ENCODE assay signal across 15 mouse cellular contexts in genomic region chr6:50008869-50009268, GRCm38 (mm10).
DNase-seq lines count a peak whose midpoint lies in the region; ATAC-seq lines count a peak whose summit lies in the region.
"Had no signal": no experiment of that assay in that cellular context is flagged by ENCODE, and none has a peak within 500 bp of the region (broad histone marks: within the 10 kb centered on the region; RNA-seq: fewer than 3 reads in every experiment).

No protein-coding gene starts in this region.

- no peaks in the 10 kb centered on the region for H3K9me3 ChIP-seq in intestine, embryonic 14.5 days (ENCODE audit: control insufficient read depth, low read length)
- no peaks in the 10 kb centered on the region for H3K9me3 ChIP-seq in intestine, embryonic 16.5 days (ENCODE audit: control insufficient read depth, low read length)
- no peaks in the 10 kb centered on the region for H3K9me3 ChIP-seq in lung, embryonic 16.5 days (ENCODE audit: control insufficient read depth, low read length)
- H3K9me3 ChIP-seq: embryonic facial prominence, embryonic 15.5 days; hindbrain, embryonic 15.5 days; megakaryocyte, embryonic 14.5 days had no signal

- no peak overlapping the region for H3K27ac ChIP-seq in intestine, embryonic 14.5 days (ENCODE audit: low read depth)
- no peak overlapping the region for H3K27ac ChIP-seq in intestine, embryonic 16.5 days (ENCODE audit: low read length)
- H3K27ac ChIP-seq in lung, embryonic 16.5 days (ENCODE audit: low read length), result peak overlapping the region; percentile 26; the same call in 1 of the 2 replicates
- H3K27ac ChIP-seq: embryonic facial prominence, embryonic 15.5 days; hindbrain, embryonic 15.5 days had no signal

- H3K9ac ChIP-seq in intestine, embryonic 14.5 days (ENCODE audit: low read length), result no peak overlapping the region
- no peak overlapping the region for H3K9ac ChIP-seq in intestine, embryonic 16.5 days (ENCODE audit: low read depth, low read length)
- H3K9ac ChIP-seq in lung, embryonic 16.5 days (ENCODE audit: low read length), result no peak overlapping the region
- H3K9ac ChIP-seq: embryonic facial prominence, embryonic 15.5 days; hindbrain, embryonic 15.5 days had no signal

- no peak overlapping the region for H3K4me3 ChIP-seq in intestine, embryonic 14.5 days (ENCODE audit: low read depth, low read length)
- no peak overlapping the region for H3K4me3 ChIP-seq in intestine, embryonic 16.5 days (ENCODE audit: low read length)
- no peak overlapping the region for H3K4me3 ChIP-seq in lung, embryonic 16.5 days (ENCODE audit: low read length)
- H3K4me3 ChIP-seq: embryonic facial prominence, embryonic 15.5 days; hindbrain, embryonic 15.5 days; megakaryocyte, embryonic 14.5 days had no signal

- H3K4me2 ChIP-seq in intestine, embryonic 14.5 days (ENCODE audit: low read length), result no peak overlapping the region
- H3K4me2 ChIP-seq in intestine, embryonic 16.5 days (ENCODE audit: low read depth, low read length), result no peak overlapping the region
- no peak overlapping the region for H3K4me2 ChIP-seq in lung, embryonic 16.5 days (ENCODE audit: low read depth, low read length)
- H3K4me2 ChIP-seq: embryonic facial prominence, embryonic 15.5 days; hindbrain, embryonic 15.5 days had no signal

- no peaks in the 10 kb centered on the region for H3K36me3 ChIP-seq in intestine, embryonic 14.5 days (ENCODE audit: control insufficient read depth, insufficient read depth, low read length)
- no peaks in the 10 kb centered on the region for H3K36me3 ChIP-seq in intestine, embryonic 16.5 days (ENCODE audit: control insufficient read depth, insufficient read depth, low read length)
- H3K36me3 ChIP-seq in lung, embryonic 16.5 days (ENCODE audit: control insufficient read depth, insufficient read depth, low read length), result no peaks in the 10 kb centered on the region
- H3K36me3 ChIP-seq: embryonic facial prominence, embryonic 15.5 days; hindbrain, embryonic 15.5 days had no signal

- H3K27me3 ChIP-seq in intestine, embryonic 14.5 days (replicated peaks; ENCODE audit: control insufficient read depth, insufficient read depth, low read length), result no peaks in the 10 kb centered on the region
- no peaks in the 10 kb centered on the region for H3K27me3 ChIP-seq in intestine, embryonic 16.5 days (replicated peaks; ENCODE audit: control insufficient read depth, insufficient read depth, low read length)
- H3K27me3 ChIP-seq in lung, embryonic 16.5 days (ENCODE audit: control insufficient read depth, insufficient read depth, low read depth, low read length), result no peaks in the 10 kb centered on the region
- H3K27me3 ChIP-seq: CH12.LX; embryonic facial prominence, embryonic 15.5 days; hindbrain, embryonic 15.5 days had no signal

- ATAC-seq in intestine, embryonic 14.5 days (replicated peaks; ENCODE audit: low FRiP score, low TSS enrichment, low read depth), result no peak
- ATAC-seq in intestine, embryonic 16.5 days, result no peak
- peak; percentile 38; the same call in 1 of the 2 replicates for ATAC-seq in lung, embryonic 16.5 days (ENCODE audit: low read depth)
- ATAC-seq in common myeloid progenitor, adult 5-6 weeks (replicated peaks; ENCODE audit: low read depth, poor library complexity, severe bottlenecking), result peak; percentile 60; the same call in 1 of the 2 replicates
- ATAC-seq in megakaryocyte, adult 5-6 weeks (ENCODE audit: poor library complexity, severe bottlenecking), result peak; percentile 53; the same call in 1 of the 2 replicates
- ATAC-seq in frontal cortex, adult (ENCODE audit: low TSS enrichment), result no peak
- ATAC-seq: midbrain, embryonic 16.5 days had no signal

- peak; percentile 31 for DNase-seq in intestine, embryonic 14.5 days (ENCODE audit: low spot score)
- DNase-seq in lung, postnatal 25 days (ENCODE audit: low spot score), result no peak
- DNase-seq: adrenal gland, postnatal 14 days; cerebellum, adult 9-10 months; layer of hippocampus, adult 9-11 months had no signal

- H3K4me1 ChIP-seq in intestine, embryonic 14.5 days (replicated peaks; ENCODE audit: control insufficient read depth, insufficient read depth, low read length), result 0 out of 2 replicates have a peak, but pooled peaks cover 4% of the 10 kb centered on the region
- H3K4me1 ChIP-seq in intestine, embryonic 16.5 days (ENCODE audit: control insufficient read depth, insufficient read depth, low read length), result peaks cover 4% of the 10 kb centered on the region; the same call in 1 of the 2 replicates
- peaks cover 16% of the 10 kb centered on the region for H3K4me1 ChIP-seq in lung, embryonic 16.5 days (replicated peaks; ENCODE audit: control insufficient read depth, insufficient read depth, low read length)

- 59% methylated on average over 3 of the region's 3 CpGs for WGBS in intestine, embryonic 14.5 days
- WGBS in intestine, embryonic 16.5 days, result 50% methylated on average over 3 of the region's 3 CpGs
- 7% methylated on average over 3 of the region's 3 CpGs for WGBS in lung, embryonic 16.5 days

Comparison
In these comparisons a context has a peak if more than half of its experiments do, and no peak if none do; other contexts are left out.
1. ATAC-seq: peak in lung, embryonic 16.5 days (single experiment), common myeloid progenitor, adult 5-6 weeks (single experiment) and megakaryocyte, adult 5-6 weeks (single experiment); none in intestine, embryonic 14.5 days (single experiment), intestine, embryonic 16.5 days (single experiment) and frontal cortex, adult (single experiment).